Mouse (Mus musculus) CD4-positive, CD25-positive, alpha-beta regulatory T cell, adult 4 months (primary cell): ENCODE measurements around the gene AU041133. TPM values are rescaled to one million over a fixed set of nuclear protein-coding genes. Genes with fewer than 3 reads are reported as not detected.
"Not testable (repeated sequence)": the region's sequence is repeated elsewhere in the genome, so short reads cannot be mapped to it uniquely, and the experiment has no call there.

Experiments
- ATAC-seq: one replicate; pipeline ENCODE4 v1.8.0; 2017
- polyA plus RNA-seq, 2 experiments: library from polyadenylated mRNA; unstranded; fragments of 100-300 nt; shearing (Covaris generic); gene quantifications; one replicate each; pipeline ENCODE4 v1.2.1; 2017

AU041133 gene
- 10 to 100 TPM in 1 of 2 experiments, 1 to 10 TPM in 1; 9.0 to 13.8 TPM for polyA plus RNA-seq

GRCm38 (mm10) chr10:82127850-82128401 lies at the start of gene AU041133:
Gene AU041133 (plus strand): TSS chr10:82128013.
- peak; percentile 100 for ATAC-seq

GRCm38 (mm10) chr10:82082728-82083621 lies 44.8 kb upstream of the AU041133 start, which contains the start of gene BC024063:
Gene BC024063 (plus strand): TSS chr10:82083353.
- peak; percentile 96 for ATAC-seq

DNA sequence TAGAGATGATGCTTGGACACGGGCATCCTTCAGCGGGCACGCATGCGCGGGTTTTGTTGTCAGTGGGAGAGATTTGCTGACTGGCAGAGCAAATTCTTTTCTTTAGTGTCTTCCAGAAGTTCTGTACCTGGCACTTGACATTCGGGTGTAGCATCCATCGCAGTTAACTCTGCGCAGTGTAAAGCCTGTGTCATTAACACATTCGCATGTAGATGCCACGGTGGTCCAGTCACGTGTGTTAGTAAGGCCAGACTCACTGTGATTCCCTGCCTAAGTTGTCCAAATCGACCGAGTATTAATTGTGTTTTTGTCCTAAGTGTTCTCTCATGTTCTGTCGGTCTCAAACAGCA lies 44.2 kb upstream of the AU041133 start:
- not testable (repeated sequence) for ATAC-seq

DNA sequence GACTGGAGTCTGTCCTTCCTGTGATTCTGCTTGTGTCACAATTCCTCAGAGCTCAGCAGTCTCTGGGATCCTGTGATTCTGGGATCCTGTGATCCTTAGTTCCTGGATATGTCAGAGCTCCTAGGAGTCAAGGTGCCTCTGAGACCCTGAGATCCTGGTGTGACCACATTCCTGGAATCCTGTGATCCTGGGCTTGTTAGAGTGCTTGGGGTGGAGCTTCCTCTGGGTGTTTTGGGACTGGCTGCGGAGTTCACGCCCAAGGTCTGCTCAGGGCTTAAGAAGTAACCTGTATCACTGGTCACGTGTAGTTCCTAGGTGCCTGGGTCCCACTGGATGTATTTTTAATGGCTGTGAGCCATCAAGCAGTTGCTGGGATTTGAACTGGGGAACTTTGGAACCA lies 10.6 kb upstream of the AU041133 start:
- ATAC-seq = no peak

- no peak for ATAC-seq
Measured at GRCm38 (mm10) chr10:82145282-82145681, 17.5 kb downstream of the AU041133 start.

GRCm38 (mm10) chr10:82147571-82147970 lies 19.8 kb downstream of the AU041133 start:
- no peak for ATAC-seq

- no peak for ATAC-seq
Measured at GRCm38 (mm10) chr10:82167777-82168176, 40.0 kb downstream of the AU041133 start.

- no peak for ATAC-seq
Measured at GRCm38 (mm10) chr10:82169776-82170175, 42.0 kb downstream of the AU041133 start.

GRCm38 (mm10) chr10:82170808-82171207 lies 43.0 kb downstream of the AU041133 start:
- ATAC-seq = peak; percentile 34

- ATAC-seq = peak; percentile 88
Measured at GRCm38 (mm10) chr10:82178257-82179064, 50.6 kb downstream of the AU041133 start.

Other genes starting within 250 kb of the AU041133 start
- 1 to 10 TPM; 1.1 to 2.0 TPM for gene Zfp781, start 197.5 kb upstream of the AU041133 start, polyA plus RNA-seq
- 10 to 100 TPM; 12.3 to 20.0 TPM for gene Zfp873, start 79.9 kb upstream of the AU041133 start, polyA plus RNA-seq
- gene BC024063, start 44.7 kb upstream of the AU041133 start, polyA plus RNA-seq = 1 to 10 TPM; 4.1 to 5.6 TPM
- 10 to 100 TPM in 1 of 2 experiments, 1 to 10 TPM in 1; 9.9 to 12.2 TPM for gene Zfp938, start 113.3 kb downstream of the AU041133 start, polyA plus RNA-seq
- gene 4932415D10Rik, start 188.6 kb downstream of the AU041133 start, polyA plus RNA-seq = not detected
- gene Gm4924, start 226.2 kb downstream of the AU041133 start, polyA plus RNA-seq = 10 to 100 TPM in 1 of 2 experiments, 1 to 10 TPM in 1; 9.2 to 12.2 TPM